Mouse (Mus musculus): ENCODE results near the gene Acrbp.

DNA sequence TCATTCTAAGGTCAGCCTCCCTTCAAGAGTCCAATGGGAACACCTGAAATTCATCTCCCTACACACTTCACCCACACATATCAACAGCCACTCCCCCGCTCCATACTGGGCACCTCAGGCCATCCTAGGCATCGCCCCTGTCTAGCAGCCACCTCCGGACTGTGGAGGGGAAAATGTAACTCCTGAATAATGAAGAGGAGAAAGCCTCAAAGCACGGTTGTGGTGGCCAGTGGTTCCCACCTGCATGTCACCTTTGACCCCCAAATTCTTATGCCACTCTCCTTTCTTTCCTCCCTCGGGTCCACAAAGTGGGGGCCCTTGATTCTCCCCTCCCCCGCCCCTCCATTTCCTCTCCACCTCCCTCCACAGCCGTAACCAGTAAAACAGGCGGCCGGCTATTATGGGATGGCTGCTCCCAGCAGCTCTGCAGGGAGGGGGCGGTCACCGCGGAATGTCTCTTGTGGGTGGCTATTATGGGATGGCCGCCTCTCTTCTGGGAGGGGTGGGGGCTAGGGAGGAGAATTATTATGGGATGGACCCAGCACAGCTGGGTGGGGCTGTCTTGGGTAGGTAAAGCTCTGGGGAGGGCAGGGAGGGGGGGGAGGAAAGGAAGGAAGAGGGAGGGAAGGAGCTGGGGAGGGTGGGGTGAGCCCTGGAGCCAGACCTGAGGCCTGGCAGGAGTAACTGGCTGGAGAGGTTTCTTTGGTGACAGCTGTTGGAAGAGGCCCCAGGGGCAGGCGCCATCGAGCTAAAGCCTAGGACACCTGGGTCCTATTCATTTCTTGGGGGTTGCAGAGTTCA is 40.2 kb downstream of the Acrbp start:
- no peak for TF ChIP-seq CTCF (IDR thresholded peaks at IDR 0.05; ENCODE audit: borderline replicate concordance, insufficient read depth, low read length)
- TF ChIP-seq POLR2A (IDR thresholded peaks at IDR 0.05; ENCODE audit: low read depth, low read length) = 0 out of 2 replicates have a peak, but pooled peaks have one; percentile 29

Data from embryonic fibroblast, embryonic 13.5 days (primary cell).